Mouse (Mus musculus): ENCODE measurements at regions not wholly inside any gene's neighbourhood (a gene's known extent, or its start where the extent isn't known, plus 50 kb on each side); places are given as distances from the start of the nearest gene placed in this dataset.

GRCm38 (mm10) chr8:89097396-89097795 lies 53.4 kb upstream of the Sall1 start:
- DNase-seq (ENCODE audit: low read depth, low spot score), result peak; percentile 1
